Mouse (Mus musculus) liver, adult 2 months (tissue): ENCODE results near the gene Rab22a.

Experiments used
- CTCF ChIP-seq: fragments of 200-500 bp; IDR thresholded peaks from 2 replicates; pipeline ENCODE4 v1.5.1; 2011; ENCODE audit warnings: low read depth, low read length, control low read depth
- POLR2A ChIP-seq: fragments of 200-500 bp; IDR thresholded peaks from 2 replicates; pipeline ENCODE4 v1.6.1; 2011; ENCODE audit warnings: low read length, control low read depth; ENCODE audit not compliant: insufficient read depth; ENCODE audit errors: extremely low read depth

DNA sequence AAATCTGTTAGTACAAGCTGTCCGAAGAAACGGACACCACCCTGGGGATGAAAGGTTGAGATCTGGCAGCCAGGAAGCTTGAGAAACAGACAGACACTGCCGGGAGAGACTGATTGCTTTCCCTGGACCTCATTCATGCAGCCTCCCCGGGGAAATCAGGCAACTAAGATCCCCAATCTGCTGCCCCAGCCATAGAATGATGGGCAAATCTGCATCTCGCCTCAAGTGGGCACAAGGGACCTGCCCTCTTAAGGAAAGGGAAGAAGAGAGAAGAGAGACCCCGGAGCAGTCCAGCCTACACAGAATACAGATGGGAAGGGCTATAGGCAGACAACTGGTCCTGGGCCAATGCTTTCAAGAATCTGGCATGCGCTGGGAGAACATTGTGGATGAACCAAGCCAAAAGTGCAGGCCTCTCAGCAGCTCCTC lies 37.4 kb upstream of the Rab22a start:
- TF ChIP-seq CTCF: no peak
- no peak for TF ChIP-seq POLR2A
